Mouse (Mus musculus) erythroblast, embryonic 14.5 days (primary cell): ENCODE results near the gene Fv1.

Experiments used
- GATA1 ChIP-seq: IDR thresholded peaks from 2 replicates; pipeline ENCODE4 v1.6.1; 2012; ENCODE audit warnings: low read length, inconsistent platforms, mixed read lengths
- TAL1 ChIP-seq: IDR thresholded peaks from 3 replicates; pipeline ENCODE4 v1.6.1; 2012; ENCODE audit warnings: low read length, inconsistent platforms, mixed read lengths

DNA sequence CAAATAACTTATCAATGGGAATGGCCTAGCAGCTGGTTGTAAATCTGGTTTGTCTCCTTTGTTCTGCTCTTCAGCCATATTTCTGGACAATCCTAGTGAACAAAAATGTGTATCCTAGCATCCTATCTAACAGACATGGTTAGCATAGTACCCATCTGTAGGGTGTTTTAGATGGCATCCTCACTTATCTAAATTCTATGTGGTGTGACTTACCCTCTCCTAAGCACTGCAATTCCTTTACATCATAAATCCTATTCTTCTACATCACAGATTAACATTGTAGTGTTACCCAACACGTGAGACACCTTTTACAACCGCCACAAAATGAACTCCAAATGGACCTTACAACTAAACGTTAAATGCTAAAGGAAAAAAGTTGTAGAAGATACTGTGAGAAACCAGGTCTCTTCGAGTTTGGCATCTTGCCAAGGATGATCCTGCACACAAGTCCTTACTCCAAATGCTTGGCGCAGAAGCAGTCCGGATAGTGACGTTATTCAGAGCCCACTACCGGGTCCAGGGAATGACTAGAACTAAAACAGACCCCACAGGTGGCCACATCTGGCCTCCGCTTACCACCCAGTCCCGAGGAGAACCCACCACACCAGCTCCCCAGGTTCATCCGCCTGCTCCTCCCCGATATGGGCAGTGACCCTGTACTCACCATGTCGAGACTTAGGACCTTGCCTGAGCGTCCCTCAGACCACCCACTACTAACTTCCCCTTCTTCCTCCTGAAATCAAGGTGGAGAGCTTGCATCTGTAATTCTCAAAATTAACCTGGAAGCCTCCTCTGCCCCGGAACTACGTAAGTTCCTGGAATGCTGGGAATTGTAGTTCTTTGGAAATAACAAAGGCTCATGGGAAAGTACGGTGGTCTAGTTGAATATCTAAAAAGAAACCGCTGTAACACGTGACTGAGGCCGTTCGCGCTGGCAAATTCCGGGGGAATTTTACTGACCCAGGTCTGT lies 20.9 kb upstream of the Fv1 start, which contains the start of gene Zfp933:
- TF ChIP-seq TAL1 (no peak), GATA1 (no peak)
